Mouse (Mus musculus) CH12.LX (cell line): ENCODE measurements around the gene Etl4. TPM values are rescaled to one million over a fixed set of nuclear protein-coding genes. Genes with fewer than 3 reads are reported as not detected.

Experiments used
- DNase-seq: peaks from one replicate; pipeline ENCODE4 v3.0.0-alpha.2; 2013; ENCODE audit errors: extremely low read depth
- H3K27ac ChIP-seq: 2 replicates; pipeline ENCODE4 v1.5.1; 2012; ENCODE audit warnings: low read depth, mild to moderate bottlenecking, control low read depth, moderate library complexity; ENCODE audit not compliant: insufficient read depth
- H3K27me3 ChIP-seq: replicated peaks from 2 replicates; pipeline ENCODE3; 2012; ENCODE audit warnings: inconsistent platforms
- H3K36me3 ChIP-seq, 2 experiments: replicated peaks in 1 of 2; 2 replicates each; pipeline versions ENCODE3 to v1.6.1; 2012; ENCODE audit warnings: inconsistent platforms in 1 of 2, low read length in 1 of 2, mild to moderate bottlenecking in 1 of 2, mixed read lengths in 1 of 2, moderate library complexity in 1 of 2; ENCODE audit not compliant: control insufficient read depth in 1 of 2, insufficient read depth in 1 of 2
- H3K4me1 ChIP-seq, 2 experiments: 2 replicates each; pipeline ENCODE4 v1.6.1; 2012; ENCODE audit warnings: inconsistent platforms in 1 of 2, moderate library complexity in 1 of 2; ENCODE audit not compliant: insufficient read depth in 2 of 2, control insufficient read depth in 1 of 2
- H3K4me2 ChIP-seq: 2 replicates; pipeline ENCODE4 v1.6.1; 2012; ENCODE audit warnings: low read depth, mild to moderate bottlenecking, control low read depth; ENCODE audit not compliant: poor library complexity, insufficient read depth, severe bottlenecking
- H3K4me3 ChIP-seq, 3 experiments: fragments of 150-350 bp in 1 of 3; sonication (generic) in 1 of 3; replicated peaks in 1 of 3; 2 replicates each; pipeline versions ENCODE3 to v1.5.1; 2011 to 2012; ENCODE audit warnings: low read depth in 2 of 3, low read length in 2 of 3, mild to moderate bottlenecking in 2 of 3, moderate library complexity in 2 of 3, control low read depth in 1 of 3, improper control_type of control experiment in 1 of 3, inconsistent platforms in 1 of 3, mixed read lengths in 1 of 3; ENCODE audit not compliant: poor library complexity in 1 of 3
- H3K79me2 ChIP-seq: replicated peaks from 2 replicates; pipeline ENCODE4 v1.6.1; 2012; ENCODE audit warnings: mild to moderate bottlenecking, moderate library complexity; ENCODE audit not compliant: control insufficient read depth, poor library complexity, insufficient read depth, severe bottlenecking; ENCODE audit errors: extremely low read depth
- H3K9ac ChIP-seq: 2 replicates; pipeline ENCODE4 v1.6.1; 2012; ENCODE audit warnings: low read depth, mild to moderate bottlenecking, control low read depth, moderate library complexity; ENCODE audit not compliant: insufficient read depth
- H3K9me3 ChIP-seq: replicated peaks from 2 replicates; pipeline ENCODE3; 2012; ENCODE audit warnings: low read length, inconsistent platforms, mixed read lengths
- CHD1 ChIP-seq: IDR thresholded peaks from 2 replicates; pipeline ENCODE4 v1.6.1; 2012; ENCODE audit warnings: low read depth, low read length, improper control_type of control experiment, inconsistent platforms
- CTCF ChIP-seq, 2 experiments: IDR thresholded peaks in 1 of 2; conservative IDR thresholded peaks in 1 of 2; 2 replicates each; pipeline ENCODE4 v1.5.1; 2011 to 2012; ENCODE audit warnings: low read depth in 2 of 2, low read length in 2 of 2, improper control_type of control experiment in 1 of 2, inconsistent platforms in 1 of 2, mild to moderate bottlenecking in 1 of 2, moderate library complexity in 1 of 2
- EP300 ChIP-seq: IDR thresholded peaks from 2 replicates; pipeline ENCODE4 v1.6.1; 2011; ENCODE audit warnings: low read length, improper control_type of control experiment
- IRF4 ChIP-seq: IDR thresholded peaks from 2 replicates; pipeline ENCODE4 v1.6.1; 2014; ENCODE audit warnings: low read depth, mild to moderate bottlenecking, inconsistent platforms, low read length, improper control_type of control experiment
- JUND ChIP-seq: conservative IDR thresholded peaks from 2 replicates; pipeline ENCODE4 v1.6.1; 2011; ENCODE audit warnings: low read depth, low read length, improper control_type of control experiment
- KAT2A ChIP-seq: IDR thresholded peaks from 2 replicates; pipeline ENCODE4 v1.6.1; 2012; ENCODE audit warnings: low read length, improper control_type of control experiment, inconsistent platforms; ENCODE audit not compliant: insufficient replicate concordance
- MAFK ChIP-seq: IDR thresholded peaks from 2 replicates; pipeline ENCODE4 v1.6.1; 2011; ENCODE audit warnings: low read length, improper control_type of control experiment; ENCODE audit not compliant: insufficient replicate concordance
- MAX ChIP-seq: IDR thresholded peaks from 2 replicates; pipeline ENCODE4 v1.6.1; 2011; ENCODE audit warnings: low read length, improper control_type of control experiment
- MXI1 ChIP-seq: IDR thresholded peaks from 2 replicates; pipeline ENCODE4 v1.6.1; 2011; ENCODE audit warnings: mild to moderate bottlenecking, low read depth, low read length, improper control_type of control experiment
- NELFE ChIP-seq: IDR thresholded peaks from 2 replicates; pipeline ENCODE4 v1.6.1; 2011; ENCODE audit warnings: low read depth, low read length, improper control_type of control experiment
- PAX5 ChIP-seq: IDR thresholded peaks from 2 replicates; pipeline ENCODE4 v1.6.1; 2012; ENCODE audit warnings: low read length, inconsistent platforms, mixed read lengths
- POLR2AphosphoS2 ChIP-seq: IDR thresholded peaks from 2 replicates; pipeline ENCODE4 v1.6.1; 2011; ENCODE audit warnings: low read depth, low read length, improper control_type of control experiment
- RAD21 ChIP-seq: IDR thresholded peaks from 2 replicates; pipeline ENCODE4 v1.6.1; 2011; ENCODE audit warnings: low read depth, mild to moderate bottlenecking, low read length, improper control_type of control experiment, moderate library complexity
- RCOR1 ChIP-seq: conservative IDR thresholded peaks from 2 replicates; pipeline ENCODE4 v1.6.1; 2012; ENCODE audit warnings: low read depth, mild to moderate bottlenecking, inconsistent platforms, low read length, improper control_type of control experiment
- SMC3 ChIP-seq: IDR thresholded peaks from 2 replicates; pipeline ENCODE4 v1.6.1; 2011; ENCODE audit warnings: low read depth, low read length, improper control_type of control experiment
- TBP ChIP-seq: conservative IDR thresholded peaks from 2 replicates; pipeline ENCODE4 v1.6.1; 2011; ENCODE audit warnings: low read depth, low read length, improper control_type of control experiment
- ZMIZ1 ChIP-seq: IDR thresholded peaks from 2 replicates; pipeline ENCODE4 v1.6.1; 2012; ENCODE audit warnings: low read depth, mild to moderate bottlenecking, inconsistent platforms, low read length, improper control_type of control experiment
- dilution Hi-C: fragments of 300-500 bp; cut with MboI; formaldehyde crosslinking; loops from 2 replicates; pipeline ENCODE4 v1.14.3; 2020; ENCODE audit warnings: low sequenced_read_pairs; ENCODE audit not compliant: extremely low pct_unique_long_range_greater_than_20kb, extremely low pct_ligation_motif_present
- in situ Hi-C: fragments of 300-500 bp; cut with MboI; formaldehyde crosslinking; loops from 3 replicates; pipeline ENCODE4 v1.14.3; 2019; ENCODE audit warnings: low sequenced_read_pairs, low pct_ligation_motif_present, low pct_unique_long_range_greater_than_20kb, mixed read lengths
- polyA plus RNA-seq: library from polyadenylated mRNA; unstranded; fragments of >175 nt; gene quantifications from 2 replicates; pipeline ENCODE4 v1.2.1, GENCODE M21; 2012; ENCODE audit warnings: low read depth; ENCODE audit not compliant: insufficient read length
- total RNA-seq, 2 experiments: library from RNA; depleted of rRNA; stranded (reverse); fragments of 300-350 nt in 1 of 2; fragments of >200 nt in 1 of 2; gene quantifications; 2 replicates each; pipeline ENCODE4 v1.2.3; 2012 to 2014

Gene Etl4
- total and polyA plus RNA-seq, 3 experiments, result 7.2 to 18.6 (median 11.7) TPM

- Histone ChIP-seq H3K9ac (no peak overlapping the region), H3K79me2 (no peaks in the 10 kb centered on the region; the same call in 1 of the 2 replicates), H3K4me3 (no peak overlapping the region), H3K27me3 (no peaks in the 10 kb centered on the region), H3K4me2 (no peak overlapping the region), H3K27ac (no peak overlapping the region), H3K36me3 (peaks cover 0 to 8% of the 10 kb centered on the region in 2 experiments), H3K4me1 (peaks cover 21 to 45% of the 10 kb centered on the region in 2 experiments), H3K9me3 (peaks cover 3% of the 10 kb centered on the region)
- no peak for DNase-seq
- in situ Hi-C loops, result no loop called here
- TF ChIP-seq IRF4 (no peak), TBP (no peak), MXI1 (no peak), RCOR1 (no peak), JUND (no peak), CHD1 (no peak), SMC3 (no peak)
- dilution Hi-C loops, result no loop called here
Measured at GRCm38 (mm10) chr2:20594129-20594528, 684.5 kb downstream of the Etl4 start.

DNA sequence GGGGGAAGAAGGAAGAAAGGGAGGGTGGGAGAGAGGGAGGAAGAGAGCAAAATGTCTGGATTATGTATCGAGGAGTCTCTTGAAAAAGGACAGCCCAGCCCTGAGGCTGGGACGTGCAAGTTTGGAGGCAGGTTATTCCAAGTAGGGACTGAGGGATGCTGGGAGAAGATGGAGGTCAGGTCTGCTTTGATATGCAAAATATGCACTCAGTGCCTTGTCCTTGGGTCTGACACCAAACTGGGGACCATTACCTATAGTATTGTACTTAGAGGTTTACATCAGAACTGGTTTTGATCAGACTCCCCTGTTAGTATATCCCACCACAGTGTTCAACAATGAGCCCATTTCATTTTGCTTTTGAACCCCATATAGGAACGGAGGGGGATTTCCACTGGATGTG lies 685.4 kb downstream of the Etl4 start:
- H3K4me1 ChIP-seq, result peaks cover 15 to 36% of the 10 kb centered on the region in 2 experiments; a peak in 3 of 4 replicates
- TF ChIP-seq SMC3 (no peak), NELFE (no peak), ZMIZ1 (no peak), MXI1 (no peak), EP300 (no peak), MAX (no peak), CTCF (conservative IDR thresholded peaks at IDR 0.05 in 1 of 2, IDR thresholded peaks at IDR 0.05 in 1 of 2; ENCODE audit: low read depth in 2 of 2, low read length in 2 of 2) (no peak), MAFK (no peak), KAT2A (no peak), TBP (no peak), POLR2AphosphoS2 (no peak), RAD21 (no peak), PAX5 (no peak)
- no peak overlapping the region for H3K27ac ChIP-seq
- H3K4me3 ChIP-seq, result no peak overlapping the region
- H3K79me2 ChIP-seq, result no peaks in the 10 kb centered on the region; the same call in 1 of the 2 replicates
- no peak overlapping the region for H3K9ac ChIP-seq
- no peak for DNase-seq
- no peaks in the 10 kb centered on the region for H3K27me3 ChIP-seq
- dilution Hi-C loops, result no loop called here
- in situ Hi-C loops, result no loop called here
- H3K36me3 ChIP-seq, result peaks cover 0 to 8% of the 10 kb centered on the region in 2 experiments
- peaks cover 3% of the 10 kb centered on the region for H3K9me3 ChIP-seq
- no peak overlapping the region for H3K4me2 ChIP-seq
